Mouse (Mus musculus): Measurements from ENCODE around the gene Vat1l.
A peak's percentile ranks its signal among the peaks of the same experiment; 100 is the strongest.

Vat1l gene

DNA sequence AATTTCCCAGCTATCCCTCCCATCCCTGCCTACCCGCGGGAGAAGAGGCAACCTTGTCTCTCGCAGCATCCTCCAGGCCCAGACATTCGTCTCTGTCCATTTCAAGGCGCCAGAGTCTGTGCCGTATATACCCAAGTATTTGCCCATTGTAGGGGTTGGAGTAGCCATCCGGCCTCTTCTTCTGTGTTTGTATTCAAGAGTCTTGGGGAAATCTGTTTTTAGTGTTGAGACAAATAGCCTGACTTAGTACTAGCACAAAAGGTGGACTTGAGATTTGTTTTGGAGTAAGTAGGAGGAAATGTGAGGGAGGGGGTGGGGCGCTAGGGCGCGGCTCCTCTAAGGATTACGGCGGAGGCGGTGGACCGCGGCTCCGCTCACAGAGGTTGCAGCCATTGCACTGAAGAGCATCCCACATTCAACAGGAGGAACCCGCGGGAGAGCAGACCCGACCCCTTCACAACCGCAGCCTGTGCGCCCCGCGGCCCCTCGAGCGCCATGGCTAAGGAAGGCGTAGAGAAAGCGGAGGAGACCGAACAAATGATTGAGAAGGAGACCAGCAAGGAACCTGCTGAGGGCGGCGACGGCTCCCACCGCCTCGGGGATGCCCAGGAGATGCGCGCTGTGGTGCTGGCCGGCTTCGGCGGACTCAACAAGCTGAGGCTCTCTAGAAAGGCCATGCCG is at the start of gene Vat1l:
Gene Vat1l, plus strand, starts transcription at position 392 of the 681 bp plus-strand sequence.
- DNase-seq = no peak

- no peak for DNase-seq
Observed at GRCm38 (mm10) chr8:114158586-114158985, 46.8 kb upstream of the Vat1l start.

- DNase-seq = no peak
Observed at GRCm38 (mm10) chr8:114159666-114160065, 45.7 kb upstream of the Vat1l start.

DNA sequence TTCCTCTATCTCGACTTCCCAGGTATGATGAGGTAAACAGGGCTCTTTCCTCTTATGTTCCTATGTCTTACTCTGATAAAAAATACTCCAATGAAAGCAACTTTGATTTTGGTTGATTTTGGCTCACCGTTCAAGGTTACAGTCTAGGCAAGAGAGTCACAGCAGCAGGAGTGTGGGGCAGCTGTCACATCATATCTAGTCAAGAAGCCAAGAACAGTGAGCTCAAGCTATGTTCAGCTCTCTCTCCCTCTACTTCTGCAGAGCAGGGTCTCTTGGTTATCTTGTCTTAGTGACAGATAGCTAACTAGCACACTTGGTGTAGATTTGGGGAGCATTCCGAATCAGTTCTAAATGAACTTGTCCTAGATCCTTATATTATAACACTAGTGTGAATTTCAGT is 41.5 kb upstream of the Vat1l start:
- no peak for DNase-seq

GRCm38 (mm10) chr8:114164444-114165096 is 40.8 kb upstream of the Vat1l start:
- no peak for DNase-seq

DNA sequence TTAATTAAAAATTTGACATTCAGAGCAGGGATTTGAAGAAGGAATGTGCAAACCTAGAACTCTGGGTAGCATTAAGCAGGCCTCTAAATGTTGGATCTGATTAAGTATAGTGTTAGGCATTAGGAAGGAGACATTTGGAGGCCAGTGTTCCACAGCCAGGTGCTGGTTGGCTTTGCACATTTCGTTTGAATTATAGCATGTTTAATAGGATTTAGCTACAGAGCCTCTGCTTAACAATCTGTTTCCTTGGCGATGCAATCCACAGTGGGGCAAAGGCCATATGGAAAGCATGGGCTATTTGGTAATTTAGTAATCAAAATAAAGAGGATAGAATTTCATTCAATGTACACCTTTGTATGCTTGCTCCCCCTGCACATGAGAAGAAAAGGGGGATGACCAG is 39.7 kb upstream of the Vat1l start:
- no peak for DNase-seq

- peak in 1 of 2 experiments; percentile 4 for DNase-seq
Observed at GRCm38 (mm10) chr8:114176721-114177120, 28.7 kb upstream of the Vat1l start.

DNA sequence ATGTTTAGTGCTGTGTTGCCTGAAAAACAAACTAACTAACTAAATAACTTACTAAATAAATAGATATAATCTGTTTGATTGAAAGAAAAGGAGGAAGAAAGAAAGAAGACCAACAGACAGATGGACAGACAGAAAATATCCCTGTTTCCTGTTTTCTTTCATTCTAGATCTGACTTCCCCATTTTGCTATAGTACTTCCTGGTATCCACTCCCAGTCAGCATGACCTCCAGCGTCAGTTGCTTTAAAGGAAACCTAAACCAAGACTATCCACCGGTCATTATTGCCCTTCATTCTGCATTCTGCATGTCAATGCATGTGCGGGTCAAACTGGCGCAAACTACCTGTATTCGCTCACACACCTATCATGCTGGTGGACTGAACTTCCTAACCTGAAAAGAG is 12.1 kb upstream of the Vat1l start:
- DNase-seq = no peak

DNA sequence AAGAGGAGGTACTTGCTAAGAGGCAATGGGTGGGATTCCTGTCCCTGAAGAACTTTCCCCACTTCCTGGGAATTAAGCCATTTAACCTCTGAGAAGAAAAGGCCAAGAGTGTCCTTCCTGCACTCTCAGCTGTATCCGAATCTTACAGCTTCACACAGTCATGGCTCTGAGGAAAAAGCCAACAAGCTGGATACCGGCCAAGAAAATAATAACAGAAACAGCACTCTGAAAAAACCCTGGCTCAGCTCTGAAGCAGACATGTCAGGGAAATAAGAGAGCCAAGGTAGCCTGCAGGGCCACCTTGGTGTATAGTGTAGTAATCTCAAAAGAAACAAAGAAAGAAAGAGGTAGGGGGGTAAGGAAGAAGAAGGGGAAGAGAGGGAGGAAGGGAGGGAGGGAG is 6.4 kb upstream of the Vat1l start:
- DNase-seq = no peak

GRCm38 (mm10) chr8:114206421-114206983 is 1.1 kb downstream of the Vat1l start:
- no peak for DNase-seq

GRCm38 (mm10) chr8:114207026-114207425 is 1.6 kb downstream of the Vat1l start:
- DNase-seq = no peak

- no peak for DNase-seq
Observed at GRCm38 (mm10) chr8:114220779-114221178, 15.4 kb downstream of the Vat1l start.

DNA sequence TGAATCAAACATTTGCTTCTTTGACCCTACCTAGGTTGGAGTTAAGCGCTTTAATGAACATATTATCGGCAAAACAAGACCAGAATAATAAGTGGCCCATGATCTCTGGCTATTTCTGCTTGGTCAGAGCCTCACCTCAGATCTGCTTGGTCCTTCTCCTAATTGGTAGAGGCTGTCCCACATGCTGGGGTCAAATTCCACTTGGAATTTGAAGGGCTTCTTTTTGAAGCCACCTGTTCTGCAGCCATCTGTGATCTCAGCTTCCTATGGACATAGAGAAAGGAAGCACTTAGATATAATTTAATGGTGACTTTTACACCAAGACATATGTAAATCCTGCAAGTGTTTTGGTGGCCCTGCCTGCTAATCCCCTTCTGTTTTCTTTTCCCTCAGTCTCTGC is 16.6 kb downstream of the Vat1l start:
- no peak for DNase-seq

- DNase-seq = no peak
Observed at GRCm38 (mm10) chr8:114224001-114224400, 18.6 kb downstream of the Vat1l start.

GRCm38 (mm10) chr8:114251321-114252065 is 46.1 kb downstream of the Vat1l start:
- DNase-seq = no peak

- no peak for DNase-seq
Observed at GRCm38 (mm10) chr8:114258685-114259084, 53.3 kb downstream of the Vat1l start.

GRCm38 (mm10) chr8:114259713-114260355 is 54.4 kb downstream of the Vat1l start:
- no peak for DNase-seq

DNA sequence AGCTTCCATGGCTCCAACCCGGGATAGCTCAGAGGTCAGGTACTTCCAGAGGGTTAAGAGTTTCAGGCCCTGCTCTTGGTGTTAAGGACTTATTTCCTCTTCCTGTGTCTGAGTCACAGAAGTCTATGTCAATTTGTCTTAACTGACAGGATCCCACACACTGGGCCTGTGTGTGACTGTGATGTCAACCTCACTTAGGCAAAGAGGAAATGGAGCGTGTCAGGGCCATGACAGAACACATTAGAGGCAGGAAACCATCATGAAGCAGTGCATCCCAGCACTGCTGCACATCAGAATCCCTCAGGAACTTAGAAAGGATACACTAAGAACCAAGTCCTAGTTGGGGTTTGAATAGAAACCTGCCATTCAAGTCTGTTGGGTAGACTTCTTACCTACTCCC is 56.9 kb downstream of the Vat1l start:
- DNase-seq = no peak

GRCm38 (mm10) chr8:114274558-114274957 is 69.1 kb downstream of the Vat1l start:
- DNase-seq = no peak

DNA sequence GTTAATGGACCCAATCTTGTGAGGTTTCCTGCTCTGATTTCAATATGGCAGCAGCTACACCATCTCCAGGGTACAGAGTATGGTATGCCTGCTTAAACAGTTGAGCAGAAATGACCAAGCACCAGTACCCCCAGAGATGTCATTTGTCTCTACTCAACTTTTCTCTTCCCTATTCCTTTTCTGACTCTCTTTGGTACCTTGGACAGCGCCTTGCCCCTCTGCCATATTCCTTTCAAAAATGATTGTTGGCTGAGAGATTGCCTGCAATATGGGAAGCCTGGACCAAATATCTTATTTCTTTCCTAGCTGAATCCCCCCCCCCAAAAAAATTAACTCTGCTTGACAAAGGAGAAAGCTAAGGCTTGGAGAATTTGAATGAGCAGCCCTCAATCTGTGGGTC is 75.7 kb downstream of the Vat1l start:
- no peak for DNase-seq

DNA sequence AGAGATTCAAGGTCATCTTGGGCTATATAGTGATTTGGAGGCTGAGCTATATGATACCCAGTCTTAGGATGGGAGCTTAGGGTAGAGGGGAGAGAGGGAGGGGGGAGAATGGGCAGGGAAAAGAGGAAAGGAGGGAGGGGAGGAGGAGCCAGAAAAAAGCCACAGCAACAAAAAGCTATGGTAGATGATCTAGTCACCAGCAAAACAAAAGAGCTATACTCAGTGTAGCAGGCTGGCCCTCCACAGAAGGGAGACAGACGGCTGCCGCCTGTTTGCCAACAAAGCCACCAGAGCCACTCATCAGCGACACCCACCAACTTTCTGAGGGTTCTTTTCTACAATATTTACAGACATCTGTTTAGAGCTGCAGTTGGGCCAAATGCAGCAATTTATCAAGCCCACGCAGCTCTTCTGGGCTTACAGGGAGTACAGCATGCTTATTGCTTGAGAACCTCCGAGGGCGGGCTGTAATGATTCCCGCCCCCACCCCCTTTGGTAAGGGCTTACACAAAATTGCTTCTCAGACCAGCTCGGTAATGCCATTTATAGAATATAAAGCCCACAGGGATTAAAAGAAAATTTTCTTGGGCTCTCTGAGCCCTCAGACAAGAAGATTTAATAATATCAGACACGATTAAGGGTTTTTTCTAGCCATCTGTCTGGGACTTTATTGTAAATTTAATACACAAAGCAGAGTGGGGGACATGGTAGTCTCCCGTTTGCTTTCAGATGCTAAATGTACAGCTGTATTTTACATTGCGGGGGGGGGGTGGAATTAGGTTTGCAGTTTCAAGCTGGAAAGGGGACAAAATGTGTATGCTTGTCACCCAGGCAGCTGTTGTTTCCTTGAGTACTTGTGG is 89.7 kb downstream of the Vat1l start:
- DNase-seq = no peak

DNA sequence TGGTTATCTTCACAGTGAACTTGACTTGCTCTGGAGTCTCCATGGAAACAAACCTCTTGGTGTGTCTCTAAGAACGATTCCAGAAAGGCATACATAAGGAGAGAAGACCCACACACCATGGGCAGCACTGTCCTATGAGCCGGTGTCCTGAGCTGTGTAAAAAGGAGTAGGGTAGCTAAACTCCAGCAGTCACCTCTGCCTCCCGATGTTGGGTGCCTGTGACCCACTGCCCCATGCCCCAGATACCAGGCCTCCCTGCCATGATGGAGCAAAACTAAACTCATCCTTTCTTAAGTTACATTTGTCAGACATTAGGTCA is 90.3 kb downstream of the Vat1l start:
- no peak for DNase-seq

Measured in thymus, postnatal 36 days (tissue).